Mouse (Mus musculus) spleen, embryonic (tissue): ENCODE results near the gene Usf2.
"Not testable (repeated sequence)": the region's sequence is repeated elsewhere in the genome, so short reads cannot be mapped to it uniquely, and the experiment has no call there.

Source experiments
- CTCF ChIA-PET: fragments of 350-600 bp; sonication (Branson Sonifier 250); formaldehyde crosslinking; loops from one replicate; lab custom pipeline; 2022; lab: Charles Lee

Gene Usf2

DNA sequence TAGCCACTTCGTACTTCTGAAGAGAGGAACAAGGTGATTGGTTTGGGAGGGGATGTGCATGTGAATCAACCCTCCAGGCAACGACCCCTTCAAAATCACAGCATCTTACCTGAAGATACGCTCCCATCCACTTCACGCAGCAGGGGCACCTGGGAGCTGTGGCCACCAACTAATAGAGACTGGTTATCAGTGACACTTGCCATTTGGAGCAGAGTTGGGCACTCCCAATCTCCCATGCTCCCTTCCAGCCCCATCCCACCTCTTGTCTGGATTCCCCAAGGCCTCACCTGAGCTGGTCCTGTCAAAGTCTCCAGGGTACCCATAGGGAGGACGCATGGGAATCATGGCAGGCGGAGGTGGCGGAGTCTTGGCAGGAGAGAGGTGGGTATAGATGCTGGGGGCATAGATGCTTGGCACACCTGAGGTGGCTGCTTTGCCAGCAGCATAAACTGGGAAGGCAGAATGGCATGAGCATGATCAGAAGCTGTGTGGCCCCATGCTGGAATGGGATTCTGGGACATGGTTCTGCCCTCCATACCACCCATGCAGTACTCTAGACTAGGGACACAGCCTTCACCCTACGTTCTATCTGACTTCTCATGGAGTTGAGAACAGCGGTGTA, 2.4 kb upstream of the Usf2 start:
- CTCF ChIA-PET, result no interaction called here

DNA sequence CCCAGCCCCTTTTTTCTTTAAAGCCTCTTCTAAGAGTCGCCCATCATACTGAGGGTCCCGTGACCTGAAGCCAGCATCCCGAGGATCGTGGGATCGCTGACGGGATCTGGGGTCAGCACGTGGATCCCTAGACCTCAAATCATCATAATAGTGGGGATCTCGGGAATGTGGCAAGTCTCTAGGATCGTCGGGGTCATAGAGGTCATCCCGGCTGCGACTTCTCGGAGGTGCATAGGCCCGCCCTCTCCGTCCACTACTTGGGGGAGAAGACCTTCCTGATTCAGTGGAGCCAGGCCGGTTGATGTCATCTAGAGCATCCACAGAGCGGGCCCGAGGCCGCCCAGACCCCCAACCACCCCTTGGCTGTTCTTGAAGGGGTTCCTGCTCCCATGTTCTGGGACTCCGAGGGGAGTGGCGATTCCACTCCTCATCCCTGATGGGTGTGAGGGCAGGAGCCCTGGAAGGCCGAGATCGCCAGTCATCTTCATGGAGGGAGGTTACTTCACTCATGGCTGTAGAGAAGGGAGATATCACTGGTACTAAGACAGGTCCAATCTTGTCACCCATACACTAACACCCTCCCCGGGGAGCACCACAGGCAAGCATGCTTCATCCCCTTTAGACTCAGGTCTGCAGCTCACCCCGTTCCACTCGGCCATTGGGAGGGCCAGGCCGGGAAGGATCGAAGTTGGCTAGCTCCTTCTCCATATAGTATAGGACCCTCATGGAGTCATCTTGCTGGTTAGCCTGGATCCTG, 1.7 kb upstream of the Usf2 start:
- CTCF ChIA-PET, result no interaction called here

DNA sequence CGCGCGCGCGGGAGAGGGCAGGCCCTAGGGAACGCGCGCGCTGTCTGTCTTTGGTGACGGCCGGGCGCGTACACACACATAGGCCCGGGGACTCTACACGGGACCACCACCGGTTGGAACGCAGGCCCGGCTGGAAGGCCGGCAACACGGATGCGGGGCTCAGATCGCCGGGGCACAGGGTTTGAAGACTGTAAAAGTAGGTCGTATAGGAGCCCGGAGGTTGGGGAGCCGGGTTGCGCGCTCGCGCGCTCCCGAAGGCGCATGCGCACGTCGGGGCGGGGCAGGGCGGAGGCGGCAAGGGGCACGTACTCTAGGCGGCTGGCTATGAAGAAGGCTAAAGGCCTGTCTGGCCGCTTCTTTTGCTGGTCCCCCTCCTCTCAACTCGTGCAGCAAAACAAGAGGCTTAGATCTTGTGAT, 772 bp upstream of the Usf2 start:
- CTCF ChIA-PET, result no interaction called here

DNA sequence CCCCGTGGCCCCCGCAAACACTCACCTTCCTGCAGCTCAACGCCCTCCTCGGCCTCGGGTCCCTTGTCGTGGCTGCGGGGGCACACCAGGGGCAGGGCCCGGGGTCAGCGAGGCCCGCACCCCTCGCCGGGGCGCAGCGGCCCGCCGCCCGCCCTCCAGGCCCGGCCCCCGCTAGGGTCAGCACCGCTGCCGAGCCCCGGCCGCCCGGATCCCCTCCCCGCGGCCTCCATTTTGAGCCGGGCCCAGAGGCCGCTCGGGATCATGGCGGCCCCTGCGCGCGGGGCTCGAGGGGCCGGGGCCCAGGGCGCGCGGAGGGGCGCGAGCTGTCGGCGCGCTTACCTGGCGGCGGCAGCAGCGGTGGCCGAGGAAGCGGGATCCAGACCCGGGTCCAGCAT, 249 bp downstream of the Usf2 start:
- CTCF ChIA-PET, result interaction anchor here (0.5 to 0.6 kb wide), 2 partner anchors 56 to 107 kb away, joined by 3 to 6 read pairs; no protein-coding TSS in a partner anchor

DNA sequence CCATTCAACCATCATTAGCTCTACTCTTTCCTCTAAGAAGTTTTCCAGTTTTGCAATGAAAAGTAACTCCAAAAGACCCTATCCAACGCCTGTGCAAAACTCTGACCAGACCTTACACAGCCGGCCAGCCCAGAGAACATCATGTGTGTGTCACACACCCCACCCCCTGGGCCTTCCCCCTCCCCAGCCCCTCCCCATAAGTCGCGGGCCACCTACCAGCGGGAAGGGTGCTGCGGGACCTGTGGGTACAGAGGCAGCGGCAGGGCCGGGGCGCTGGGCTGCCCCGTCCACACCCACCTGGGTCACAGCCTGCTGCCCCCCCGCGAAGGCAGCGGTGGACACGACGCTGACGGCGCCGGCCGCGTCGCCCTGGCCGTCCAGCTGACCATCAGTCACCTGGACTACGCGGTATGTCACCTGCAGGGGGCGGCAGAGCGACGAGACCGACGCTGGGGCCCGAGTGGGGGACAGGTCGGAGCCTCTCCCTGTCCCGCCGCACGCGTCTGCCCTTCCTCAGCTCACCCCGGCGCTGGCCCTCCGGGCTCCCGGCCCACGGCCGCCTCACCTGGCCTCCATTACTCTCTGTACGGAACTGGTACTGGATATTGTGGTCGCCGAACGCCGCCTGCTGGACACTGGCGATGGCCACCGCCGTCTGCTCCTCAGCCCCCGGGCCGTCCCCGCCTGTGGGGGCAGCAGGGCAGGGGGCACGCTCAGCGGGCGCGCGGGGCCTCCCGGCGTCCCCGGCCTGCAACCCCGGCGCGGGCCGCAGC, 833 bp downstream of the Usf2 start:
- CTCF ChIA-PET, result interaction anchor here (0.6 to 1.1 kb wide), 3 partner anchors 69 to 82 kb away, joined by 4 to 6 read pairs (median 4); no protein-coding TSS in a partner anchor

DNA sequence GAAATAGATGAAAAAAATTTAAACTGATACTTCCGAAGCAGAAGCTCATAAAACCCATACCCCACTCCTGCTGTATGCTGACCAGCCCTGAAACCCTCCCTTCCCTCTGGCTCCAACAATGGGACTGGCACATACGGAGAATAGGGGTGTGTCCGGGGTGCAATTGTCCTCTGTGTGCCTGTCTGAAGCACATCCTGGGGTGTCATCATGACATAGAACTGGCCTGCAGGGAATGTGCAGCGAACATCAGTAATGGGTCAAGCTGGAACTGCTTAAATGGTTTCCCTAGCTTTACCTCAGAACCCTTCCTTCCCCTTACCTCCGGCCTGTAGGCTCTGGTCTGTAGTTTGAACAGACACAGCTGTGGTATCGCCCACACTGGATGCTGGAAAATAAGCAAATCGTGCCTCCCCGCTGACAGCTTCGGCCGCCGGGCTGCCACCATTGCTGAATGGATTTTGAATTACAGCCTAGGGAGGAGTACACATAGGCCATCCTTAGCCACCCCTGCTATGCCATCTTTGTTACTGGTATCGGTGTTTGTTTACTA, 1.6 kb downstream of the Usf2 start:
- CTCF ChIA-PET, result interaction anchor here (0.5 to 1.1 kb wide), 5 partner anchors 68 to 143 kb away, joined by 3 to 6 read pairs (median 4); no protein-coding TSS in a partner anchor

DNA sequence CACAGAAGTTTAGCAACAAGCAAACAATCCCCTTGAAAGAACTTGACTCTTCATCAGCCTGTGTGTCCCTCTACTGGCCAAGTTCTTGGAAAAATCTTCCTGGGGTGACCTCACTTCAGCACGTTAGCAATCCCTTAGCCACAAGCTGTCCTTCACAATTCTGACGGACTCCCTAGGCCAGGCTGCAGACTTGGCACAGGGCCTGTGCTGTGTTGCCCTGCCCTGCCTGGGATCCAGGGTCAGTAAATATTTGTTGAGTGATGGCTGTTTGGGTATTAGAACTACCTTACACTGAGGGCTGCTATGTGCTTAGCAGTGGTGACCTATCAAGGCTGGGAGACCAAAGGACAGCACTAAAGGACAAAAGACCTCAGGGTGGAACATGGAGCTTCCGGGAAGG, 2.6 kb downstream of the Usf2 start:
- CTCF ChIA-PET, result interaction anchor here (0.7 kb wide), 1 partner anchor 35 kb away, joined by 3 read pairs; no protein-coding TSS in a partner anchor

DNA sequence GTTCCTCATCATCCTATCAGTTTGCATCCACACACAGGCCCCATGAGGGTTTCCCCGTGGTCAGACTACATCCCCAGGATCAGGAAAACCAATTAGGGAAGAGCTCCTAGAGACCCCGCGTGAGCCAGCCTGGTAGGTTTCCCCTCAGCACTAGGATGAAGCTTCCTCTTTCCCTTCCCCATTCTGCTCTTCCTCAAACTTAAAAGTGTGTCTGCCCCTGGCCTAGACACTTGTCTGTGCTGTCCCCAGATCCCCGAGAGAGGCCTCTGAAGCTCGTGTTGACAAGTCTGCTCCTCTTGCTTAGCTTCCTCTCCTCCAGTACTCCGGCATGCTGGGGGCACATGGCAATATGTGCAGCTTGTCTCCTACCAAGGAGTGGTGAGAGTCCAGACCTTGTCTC, 3.1 kb downstream of the Usf2 start:
- CTCF ChIA-PET, result interaction anchor here (0.7 kb wide), 1 partner anchor 35 kb away, joined by 3 read pairs; no protein-coding TSS in a partner anchor

DNA sequence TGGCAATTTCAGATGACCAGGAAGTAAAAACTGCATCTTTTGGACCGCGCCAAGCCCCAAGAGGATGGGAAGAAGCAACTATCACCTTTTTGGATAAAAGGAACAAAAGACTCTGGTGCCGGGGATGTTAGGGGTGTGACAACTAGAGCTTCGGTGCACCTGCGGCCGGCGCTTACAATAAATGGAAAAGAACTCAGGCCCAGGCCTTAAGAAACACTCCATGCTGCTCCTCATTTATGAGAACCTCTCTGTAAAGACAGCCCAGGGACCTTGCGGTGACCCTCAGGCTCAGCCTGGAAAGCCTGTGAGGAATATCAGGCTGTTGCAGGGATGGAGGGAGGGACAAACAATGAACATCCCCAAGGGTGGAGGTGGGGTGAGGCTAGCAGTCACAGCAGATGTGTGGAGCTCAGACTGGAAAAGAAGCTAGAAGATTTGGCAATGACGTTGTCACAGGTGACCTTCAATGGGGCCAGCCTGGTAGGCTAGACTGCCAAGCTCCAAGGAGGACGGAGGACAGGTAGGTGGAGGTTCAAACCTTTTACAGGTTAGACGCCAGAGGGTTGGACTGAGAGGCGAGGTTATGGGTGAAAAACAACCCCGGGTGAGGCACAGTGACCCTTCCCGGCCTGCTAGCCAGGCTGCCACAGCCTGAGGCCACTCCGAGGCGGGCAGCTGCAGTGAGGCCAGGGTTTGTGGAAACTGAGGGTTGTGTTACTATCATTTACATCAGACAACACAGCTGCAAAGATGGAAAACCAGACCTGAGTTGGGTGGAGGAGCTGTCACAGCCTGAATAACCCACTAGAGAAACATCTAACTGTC, 4.0 kb downstream of the Usf2 start:
- CTCF ChIA-PET, result no interaction called here

DNA sequence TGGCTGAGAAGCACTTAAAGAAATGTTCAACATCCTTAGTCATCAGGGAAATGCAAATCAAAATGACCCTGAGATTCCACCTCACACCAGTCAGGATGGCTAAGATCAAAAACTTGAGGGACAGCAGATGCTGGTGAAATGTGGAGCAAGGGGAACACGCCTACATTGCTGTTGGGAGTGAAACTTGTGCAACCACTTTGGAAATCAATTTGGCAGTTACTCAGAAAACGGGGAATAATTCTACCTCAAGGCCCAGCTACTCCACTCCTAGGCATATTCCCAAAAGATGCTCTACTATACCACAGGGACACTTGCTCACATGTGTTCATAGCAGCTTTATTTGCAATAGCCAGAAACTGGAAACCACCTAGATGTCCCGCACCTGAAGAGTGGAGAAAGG, 6.7 kb downstream of the Usf2 start:
- CTCF ChIA-PET, result not testable (repeated sequence)

DNA sequence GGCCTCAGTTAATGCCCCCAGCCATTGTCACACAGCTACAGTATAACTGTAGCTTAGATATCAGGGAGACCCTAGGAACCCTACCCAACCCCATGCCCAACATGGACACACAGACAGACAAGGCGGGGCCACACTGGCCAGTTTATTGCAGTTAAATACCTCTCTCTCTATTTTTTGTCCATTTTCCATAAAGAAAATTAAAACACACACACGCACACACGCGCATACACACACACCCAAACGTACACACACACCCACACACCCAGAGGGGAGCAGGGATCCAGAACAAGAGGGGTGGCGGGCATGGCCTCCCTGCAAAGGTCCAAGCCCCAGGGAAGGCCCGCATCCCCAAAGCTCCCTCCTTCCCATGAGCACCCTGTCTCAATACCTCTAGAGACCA, 10.7 kb downstream of the Usf2 start:
- CTCF ChIA-PET, result no interaction called here

DNA sequence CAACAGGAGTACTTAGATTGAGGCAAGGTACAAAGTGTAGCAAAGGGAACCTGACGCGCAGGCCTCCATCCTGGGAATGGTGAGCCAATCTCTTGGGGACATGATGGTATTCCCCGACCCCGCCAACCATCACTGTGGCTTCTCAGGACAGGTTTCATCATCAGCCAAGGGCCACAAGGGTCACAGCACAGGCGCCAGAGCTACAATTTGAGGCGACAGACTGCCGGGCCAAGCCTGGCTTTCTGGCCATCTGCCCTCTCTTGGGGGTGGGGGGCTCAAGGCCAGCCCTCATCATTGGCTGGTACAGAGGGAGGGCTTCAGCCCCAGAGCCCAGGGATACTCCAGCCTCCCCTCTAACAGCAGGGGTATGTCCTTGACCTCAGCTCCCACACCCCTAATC, 11.1 kb downstream of the Usf2 start:
- CTCF ChIA-PET, result not testable (repeated sequence)

DNA sequence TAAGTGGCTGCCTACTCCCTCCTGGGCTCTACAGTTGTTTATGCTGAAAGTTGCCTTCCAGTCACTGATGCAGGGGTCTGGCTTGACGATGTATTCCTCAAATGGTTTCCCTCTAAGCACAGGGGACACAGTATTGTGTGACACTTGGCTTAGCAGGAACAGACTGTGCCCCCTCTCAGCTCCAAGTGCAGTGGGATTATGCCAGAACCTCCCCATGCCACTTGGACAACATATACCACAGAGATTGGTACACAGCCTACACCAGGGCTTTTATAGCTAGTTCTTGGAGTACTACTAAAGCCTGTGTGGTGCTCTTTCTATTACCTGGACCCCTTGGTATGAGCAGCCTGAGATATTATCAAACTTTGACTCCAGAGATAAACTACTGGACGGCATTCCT, 11.9 kb downstream of the Usf2 start:
- CTCF ChIA-PET, result not testable (repeated sequence)

DNA sequence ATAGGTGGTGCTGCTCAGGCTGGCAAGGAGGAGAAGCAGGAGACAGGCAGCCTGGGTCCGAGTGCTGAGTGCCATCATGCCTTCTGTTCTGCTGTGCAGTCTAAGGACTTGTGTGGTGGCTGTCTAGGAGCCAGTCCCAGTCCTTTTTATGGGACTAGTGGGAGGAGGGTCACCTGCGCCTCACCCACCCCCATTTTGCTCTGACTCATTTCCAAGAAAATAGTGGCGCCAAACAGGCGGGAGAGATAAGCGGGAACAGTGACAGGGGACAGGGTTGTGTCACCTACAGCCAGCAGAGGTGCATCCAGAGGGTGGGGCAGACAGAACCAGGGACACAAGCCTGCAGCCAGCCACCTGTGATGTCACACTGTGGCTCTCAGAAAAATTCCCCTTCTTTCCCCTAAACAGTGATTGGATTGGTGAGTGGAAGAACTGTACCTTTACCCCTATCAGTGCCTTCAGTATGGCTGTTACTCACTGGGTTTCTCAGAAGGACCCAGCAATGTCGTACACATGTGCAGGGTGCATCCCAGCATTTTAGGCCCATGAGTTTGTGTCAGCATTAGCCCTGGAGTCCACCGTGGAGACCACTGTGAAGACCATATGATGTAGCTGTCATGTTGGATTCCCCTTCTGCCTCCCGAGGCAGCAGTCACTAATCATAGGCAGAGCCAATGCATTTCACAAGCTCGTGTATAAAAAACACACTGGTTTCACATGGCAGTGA, 12.5 kb downstream of the Usf2 start, which contains the start of gene Hamp:
TSS of gene Hamp (minus strand) at position 124 of the 727 bp plus-strand sequence.
- CTCF ChIA-PET, result no interaction called here

DNA sequence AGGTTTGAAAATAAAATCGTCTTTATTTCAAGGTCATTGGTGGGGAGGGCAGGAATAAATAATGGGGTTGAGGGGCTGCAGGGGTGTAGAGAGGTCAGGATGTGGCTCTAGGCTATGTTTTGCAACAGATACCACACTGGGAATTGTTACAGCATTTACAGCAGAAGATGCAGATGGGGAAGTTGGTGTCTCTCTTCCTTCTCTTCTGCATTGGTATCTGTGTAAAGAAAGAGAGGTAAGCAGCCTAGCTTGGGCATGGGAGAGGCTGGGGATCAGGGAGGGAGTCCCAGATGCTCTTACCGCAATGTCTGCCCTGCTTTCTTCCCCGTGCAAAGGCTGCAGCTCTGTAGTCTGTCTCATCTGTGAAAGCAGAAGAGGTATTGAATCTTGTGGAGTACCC, 14.2 kb downstream of the Usf2 start:
- CTCF ChIA-PET, result not testable (repeated sequence)

DNA sequence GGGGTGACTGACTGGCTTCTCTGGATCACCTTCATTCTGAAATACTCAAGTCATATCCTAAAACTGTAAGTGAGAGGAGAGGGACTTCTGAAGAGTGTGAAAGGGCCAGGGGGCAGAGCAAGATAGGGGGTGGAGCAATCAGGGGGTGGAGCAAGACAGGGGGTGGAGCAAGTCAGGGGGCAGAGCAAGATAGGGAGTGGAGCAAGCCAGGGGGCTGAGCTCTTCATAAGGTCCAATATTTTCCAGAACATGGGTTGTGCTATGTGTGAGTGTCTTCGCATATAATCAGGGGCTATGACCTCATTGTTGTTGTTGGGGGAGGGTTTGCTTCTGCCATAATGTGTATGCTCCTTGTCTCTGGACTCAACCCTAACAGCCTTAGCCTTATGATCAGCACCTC, 16.5 kb downstream of the Usf2 start:
- CTCF ChIA-PET, result interaction anchor here (0.7 kb wide), 1 partner anchor 167 kb away, joined by 8 read pairs; no protein-coding TSS in a partner anchor

DNA sequence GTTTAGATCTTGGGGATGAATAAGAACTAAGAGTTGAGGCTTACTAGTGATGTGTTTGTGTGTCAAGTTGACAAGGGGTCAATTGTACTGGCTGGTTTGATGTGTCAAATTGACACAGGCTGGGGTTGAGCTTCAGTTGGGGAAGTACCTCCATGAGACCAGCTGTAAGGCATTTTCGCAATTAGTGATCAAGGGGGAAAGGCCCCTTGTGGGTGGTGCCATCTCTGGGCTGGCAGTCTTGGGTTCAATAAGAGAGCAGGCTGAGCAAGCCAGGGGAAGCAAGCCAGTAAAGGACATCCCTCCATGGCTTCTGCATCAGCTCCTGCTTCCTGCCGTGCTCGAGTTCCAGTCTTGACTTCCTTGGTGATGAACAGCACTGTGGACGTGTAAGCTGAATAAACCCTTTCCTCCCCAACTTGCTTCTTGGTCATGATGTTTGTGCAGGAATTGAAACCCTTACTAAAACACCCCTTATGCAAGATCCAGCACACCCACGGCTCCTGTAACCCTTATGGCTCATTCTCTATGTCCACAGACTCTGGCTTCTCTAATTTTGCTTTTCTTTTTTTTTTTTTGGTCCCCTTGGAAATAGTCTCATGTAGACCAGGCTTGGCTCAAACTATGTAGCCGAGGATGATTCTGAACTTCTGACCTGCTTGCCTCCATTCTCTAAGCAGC, 21.0 kb downstream of the Usf2 start:
- CTCF ChIA-PET, result not testable (repeated sequence)

DNA sequence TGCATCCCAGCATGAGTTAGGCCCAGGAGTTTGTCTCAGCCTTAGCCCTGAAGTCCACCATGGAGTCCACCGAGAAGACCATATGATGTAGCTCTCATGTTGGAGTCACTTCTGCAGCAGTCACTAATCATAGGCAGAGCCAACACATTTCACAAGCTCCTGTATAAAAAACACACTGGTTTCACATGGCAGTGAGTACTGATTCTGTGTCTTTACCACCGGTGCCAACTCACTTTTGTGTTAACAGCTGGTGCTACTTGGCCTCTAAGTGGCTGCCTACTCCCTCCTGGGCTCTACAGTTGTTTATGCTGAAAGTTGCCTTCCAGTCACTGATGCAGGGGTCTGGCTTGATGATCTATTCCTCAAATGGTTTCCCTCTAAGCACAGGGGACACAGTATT, 32.0 kb downstream of the Usf2 start, which contains the start of gene Hamp2:
TSS of gene Hamp2 (minus strand) at position 101 of the 400 bp plus-strand sequence.
- CTCF ChIA-PET, result not testable (repeated sequence)

DNA sequence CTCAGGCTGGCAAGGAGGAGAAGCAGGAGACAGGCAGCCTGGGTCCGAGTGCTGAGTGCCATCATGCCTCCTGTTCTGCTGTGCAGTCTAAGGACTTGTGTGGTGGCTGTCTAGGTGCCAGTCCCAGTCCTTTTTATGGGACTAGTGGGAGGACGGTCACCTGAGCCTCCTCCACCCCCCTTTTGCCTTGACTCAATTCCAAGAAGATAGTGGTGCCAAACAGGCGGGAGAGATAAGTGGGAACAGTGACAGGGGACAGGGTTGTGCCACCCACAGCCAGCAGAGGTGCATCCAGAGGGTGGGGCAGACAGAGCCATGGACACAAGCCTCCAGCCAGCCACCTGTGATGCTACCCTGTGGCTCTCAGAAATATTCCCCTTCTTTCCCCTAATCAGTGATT, 32.5 kb downstream of the Usf2 start:
- CTCF ChIA-PET, result no interaction called here
